Mouse (Mus musculus): ENCODE measurements around the gene 4930404H24Rik. TPM values are rescaled to one million over a fixed set of nuclear protein-coding genes. Genes with fewer than 3 reads are reported as not detected.

4930404H24Rik gene
- total RNA-seq, 1 experiment: not detected

DNA sequence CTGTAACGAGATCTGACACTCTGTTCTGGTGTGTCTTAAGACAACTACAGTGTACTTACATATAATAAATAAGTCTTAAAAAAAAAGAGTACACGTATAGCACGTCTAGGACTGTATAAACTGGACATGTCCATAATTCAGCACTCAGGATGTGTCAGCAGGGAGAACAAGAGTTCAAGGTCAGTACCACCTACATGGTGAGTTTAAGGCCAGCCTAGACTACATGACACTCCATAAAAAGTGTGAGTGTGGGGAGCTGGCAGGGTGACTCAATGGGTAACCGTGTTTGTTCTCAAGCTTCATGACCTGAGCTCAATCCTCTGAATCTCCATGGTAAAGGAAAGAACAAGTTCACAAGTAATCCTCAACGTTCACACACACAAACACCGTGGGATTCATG lies 44.1 kb upstream of the 4930404H24Rik start:
- in situ Hi-C loops (cut with MboI; ENCODE audit: low sequenced_read_pairs in 2 of 2, unreplicated experiment in 2 of 2): no loop called here

DNA sequence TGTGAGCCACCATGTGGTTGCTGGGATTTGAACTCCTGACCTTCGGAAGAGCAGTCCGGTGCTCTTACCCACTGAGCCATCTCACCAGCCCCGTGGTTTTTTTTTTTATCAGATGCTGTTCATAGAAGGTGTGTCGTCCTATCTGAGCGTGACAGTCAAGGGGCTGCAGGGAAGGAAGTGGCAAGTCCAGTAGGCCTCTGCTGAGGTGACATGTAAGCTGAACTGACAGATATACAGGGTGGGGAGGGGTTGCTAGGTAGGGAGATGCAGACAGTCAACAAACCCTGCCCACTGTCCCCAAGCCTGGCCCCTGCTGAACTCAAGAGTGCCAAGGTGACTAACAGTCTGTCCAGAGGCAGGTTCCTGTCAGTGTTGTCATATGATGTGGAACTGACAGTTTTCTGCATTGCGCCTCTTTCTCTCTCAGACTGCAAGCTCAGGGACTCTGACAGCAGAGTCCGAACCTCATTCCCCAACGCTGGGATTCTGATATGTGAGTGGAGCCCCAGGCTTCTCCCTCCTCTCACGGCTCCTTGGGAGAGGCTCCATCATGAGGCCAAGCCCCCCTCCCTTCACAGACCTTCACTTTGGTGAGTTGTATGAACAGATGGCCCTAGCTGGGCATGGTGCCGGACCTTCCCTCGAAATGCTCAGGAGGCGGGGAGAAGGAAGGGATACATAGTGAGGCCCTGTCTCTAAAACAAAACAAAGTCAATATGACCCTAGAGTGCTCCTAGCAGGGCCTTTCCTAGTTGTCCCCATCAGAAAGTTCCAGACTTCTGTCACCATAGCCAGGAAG lies 38.4 kb upstream of the 4930404H24Rik start:
- no peak for DNase-seq (ENCODE audit: low read depth, low spot score)
- Histone ChIP-seq H3K27ac (ENCODE audit: insufficient read depth, low read depth, low read length, poor library complexity, severe bottlenecking) (no peak overlapping the region), H3K9me3 (ENCODE audit: control insufficient read depth, insufficient read depth, low read depth, low read length) (no peaks in the 10 kb centered on the region), H3K4me3 (ENCODE audit: insufficient read depth in 1 of 2, low read depth in 1 of 2, low read length in 2 of 2, poor library complexity in 1 of 2, severe bottlenecking in 1 of 2) (no peak overlapping the region), H3K9ac (ENCODE audit: insufficient read depth, low read depth, low read length, poor library complexity, severe bottlenecking) (no peak overlapping the region), H3K4me1 (ENCODE audit: control insufficient read depth in 2 of 2, insufficient read depth in 2 of 2, low read length in 2 of 2, poor library complexity in 1 of 2) (no peaks in the 10 kb centered on the region), H3K36me3 (ENCODE audit: control insufficient read depth, insufficient read depth, low read length, poor library complexity, severe bottlenecking) (no peaks in the 10 kb centered on the region)
- no peak for TF ChIP-seq MAFK (IDR thresholded peaks at IDR 0.05; ENCODE audit: insufficient read depth, low read depth, low read length)
- TF ChIP-seq ZNF384 (IDR thresholded peaks at IDR 0.05; ENCODE audit: low read depth, low read length): no peak
- TF ChIP-seq ZC3H11A (IDR thresholded peaks at IDR 0.05; ENCODE audit: borderline replicate concordance, low read depth, low read length): no peak
- TF ChIP-seq HCFC1 (IDR thresholded peaks at IDR 0.05; ENCODE audit: borderline replicate concordance, insufficient read depth, low read length): no peak
- TF ChIP-seq CHD2 (IDR thresholded peaks at IDR 0.05; ENCODE audit: low read depth, low read length): no peak
- in situ Hi-C loops (cut with MboI; ENCODE audit: low sequenced_read_pairs in 2 of 2, unreplicated experiment in 2 of 2): no loop called here

More for the DNA sequence above, 44.1 kb upstream of the 4930404H24Rik start:
- DNase-seq (ENCODE audit: low read depth, low spot score): no peak
- no peaks in the 10 kb centered on the region for H3K4me1 ChIP-seq (ENCODE audit: control insufficient read depth in 2 of 2, insufficient read depth in 2 of 2, low read length in 2 of 2, poor library complexity in 1 of 2)
- H3K9ac ChIP-seq (ENCODE audit: insufficient read depth, low read depth, low read length, poor library complexity, severe bottlenecking): no peak overlapping the region
- H3K27ac ChIP-seq (ENCODE audit: insufficient read depth, low read depth, low read length, poor library complexity, severe bottlenecking): no peak overlapping the region
- no peaks in the 10 kb centered on the region for H3K36me3 ChIP-seq (ENCODE audit: control insufficient read depth, insufficient read depth, low read length, poor library complexity, severe bottlenecking)
- TF ChIP-seq MAFK (IDR thresholded peaks at IDR 0.05; ENCODE audit: insufficient read depth, low read depth, low read length): no peak
- no peak for TF ChIP-seq ZNF384 (IDR thresholded peaks at IDR 0.05; ENCODE audit: low read depth, low read length)
- no peak for TF ChIP-seq HCFC1 (IDR thresholded peaks at IDR 0.05; ENCODE audit: borderline replicate concordance, insufficient read depth, low read length)
- H3K4me3 ChIP-seq (ENCODE audit: insufficient read depth in 1 of 2, low read depth in 1 of 2, low read length in 2 of 2, poor library complexity in 1 of 2, severe bottlenecking in 1 of 2): no peak overlapping the region
- no peaks in the 10 kb centered on the region for H3K9me3 ChIP-seq (ENCODE audit: control insufficient read depth, insufficient read depth, low read depth, low read length)

DNA sequence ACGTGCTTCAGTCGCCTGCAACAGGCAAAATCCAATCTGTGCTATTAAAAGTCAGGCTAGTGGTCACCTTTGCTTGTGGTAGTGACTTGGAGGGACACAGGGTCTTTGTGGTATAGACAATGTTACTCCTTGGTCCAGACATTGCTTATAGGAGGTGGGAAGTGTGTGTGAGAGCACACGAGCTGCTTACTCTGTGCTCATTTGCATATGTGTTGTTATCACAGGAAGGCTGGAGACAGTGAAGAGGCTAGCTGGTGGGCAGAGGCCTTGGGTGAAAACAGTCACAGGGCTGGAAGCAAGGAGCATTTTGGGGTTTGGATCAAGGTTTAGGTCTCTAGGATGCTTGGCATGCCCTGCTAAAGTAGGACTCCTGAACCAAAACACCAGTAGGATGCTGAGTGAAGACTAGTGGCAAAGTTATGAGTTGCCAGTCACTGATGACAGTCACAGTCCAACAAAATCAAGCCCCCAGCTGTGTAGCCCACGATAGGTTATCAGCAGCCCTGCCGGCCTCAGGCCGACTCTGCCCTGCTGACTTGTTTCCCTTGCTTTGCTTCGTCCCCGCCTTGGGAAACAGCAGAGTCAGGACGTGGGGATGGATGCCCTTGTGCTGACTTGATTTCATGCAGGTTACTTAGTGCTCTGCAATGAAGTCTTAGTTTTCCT lies 37.6 kb upstream of the 4930404H24Rik start:
- Histone ChIP-seq H3K4me3 (ENCODE audit: insufficient read depth in 1 of 2, low read depth in 1 of 2, low read length in 2 of 2, poor library complexity in 1 of 2, severe bottlenecking in 1 of 2) (no peak overlapping the region), H3K4me1 (ENCODE audit: control insufficient read depth in 2 of 2, insufficient read depth in 2 of 2, low read length in 2 of 2, poor library complexity in 1 of 2) (no peaks in the 10 kb centered on the region), H3K27ac (ENCODE audit: insufficient read depth, low read depth, low read length, poor library complexity, severe bottlenecking) (no peak overlapping the region), H3K9me3 (ENCODE audit: control insufficient read depth, insufficient read depth, low read depth, low read length) (no peaks in the 10 kb centered on the region), H3K36me3 (ENCODE audit: control insufficient read depth, insufficient read depth, low read length, poor library complexity, severe bottlenecking) (no peaks in the 10 kb centered on the region), H3K9ac (ENCODE audit: insufficient read depth, low read depth, low read length, poor library complexity, severe bottlenecking) (no peak overlapping the region)
- TF ChIP-seq ZNF384 (IDR thresholded peaks at IDR 0.05; ENCODE audit: low read depth, low read length) (no peak), MAFK (IDR thresholded peaks at IDR 0.05; ENCODE audit: insufficient read depth, low read depth, low read length) (no peak), ZC3H11A (IDR thresholded peaks at IDR 0.05; ENCODE audit: borderline replicate concordance, low read depth, low read length) (no peak), CHD2 (IDR thresholded peaks at IDR 0.05; ENCODE audit: low read depth, low read length) (no peak), HCFC1 (IDR thresholded peaks at IDR 0.05; ENCODE audit: borderline replicate concordance, insufficient read depth, low read length) (no peak)
- DNase-seq (ENCODE audit: low read depth, low spot score): no peak
- in situ Hi-C loops (cut with MboI; ENCODE audit: low sequenced_read_pairs in 2 of 2, unreplicated experiment in 2 of 2): no loop called here

DNA sequence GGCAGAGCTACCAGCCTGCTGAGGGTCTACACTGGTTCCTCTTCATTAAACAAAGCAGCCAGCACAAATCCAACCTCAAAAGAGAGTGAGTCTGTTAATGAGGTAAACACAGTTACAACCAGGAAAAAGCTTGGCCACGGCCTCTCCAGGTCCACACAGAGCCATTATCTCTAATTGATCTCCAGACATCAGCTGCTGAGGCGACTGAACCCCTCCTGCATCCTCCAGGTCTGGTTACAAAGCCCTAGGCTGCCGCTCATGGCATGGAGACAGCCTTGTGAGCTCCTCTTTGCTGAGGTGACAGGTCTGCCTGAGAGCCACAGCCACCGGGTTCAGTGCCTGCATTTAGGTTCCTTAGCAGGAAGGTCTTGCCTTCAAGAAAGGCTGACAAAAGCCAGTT lies 35.1 kb upstream of the 4930404H24Rik start:
- no peak for DNase-seq (ENCODE audit: low read depth, low spot score)
- H3K9ac ChIP-seq (ENCODE audit: insufficient read depth, low read depth, low read length, poor library complexity, severe bottlenecking): no peak overlapping the region
- no peaks in the 10 kb centered on the region for H3K4me1 ChIP-seq (ENCODE audit: control insufficient read depth in 2 of 2, insufficient read depth in 2 of 2, low read length in 2 of 2, poor library complexity in 1 of 2)
- in situ Hi-C loops (cut with MboI; ENCODE audit: low sequenced_read_pairs in 2 of 2, unreplicated experiment in 2 of 2): no loop called here
- H3K9me3 ChIP-seq (ENCODE audit: control insufficient read depth, insufficient read depth, low read depth, low read length): no peaks in the 10 kb centered on the region
- H3K27ac ChIP-seq (ENCODE audit: insufficient read depth, low read depth, low read length, poor library complexity, severe bottlenecking): no peak overlapping the region
- H3K4me3 ChIP-seq (ENCODE audit: insufficient read depth in 1 of 2, low read depth in 1 of 2, low read length in 2 of 2, poor library complexity in 1 of 2, severe bottlenecking in 1 of 2): no peak overlapping the region
- no peak for TF ChIP-seq MAFK (IDR thresholded peaks at IDR 0.05; ENCODE audit: insufficient read depth, low read depth, low read length)
- H3K36me3 ChIP-seq (ENCODE audit: control insufficient read depth, insufficient read depth, low read length, poor library complexity, severe bottlenecking): no peaks in the 10 kb centered on the region
